Mouse (Mus musculus) myocyte (in vitro differentiated cells): Measurements from ENCODE around the gene Fbln2.

Source experiments
- CEBPB ChIP-seq: IDR thresholded peaks from 2 replicates; pipeline ENCODE4 v1.6.1; 2011; ENCODE audit warnings: mild to moderate bottlenecking, moderate library complexity; ENCODE audit not compliant: poor library complexity, insufficient read depth, severe bottlenecking
- E2F4 ChIP-seq: IDR thresholded peaks from one replicate; pipeline ENCODE4 v1.6.1; 2011; ENCODE audit warnings: mild to moderate bottlenecking, control low read depth, moderate library complexity; ENCODE audit not compliant: insufficient read depth
- MAX ChIP-seq: IDR thresholded peaks from one replicate; pipeline ENCODE4 v1.6.1; 2011; ENCODE audit warnings: low read depth, mild to moderate bottlenecking, control low read depth
- MYOD1 ChIP-seq, 3 experiments: IDR thresholded peaks; one replicate each; pipeline ENCODE4 v1.6.1; 2011; ENCODE audit warnings: control low read depth in 2 of 3, low read depth in 2 of 3, mild to moderate bottlenecking in 2 of 3, moderate library complexity in 1 of 3; ENCODE audit not compliant: insufficient read length in 2 of 3, control insufficient read depth in 1 of 3
- MYOG ChIP-seq, 3 experiments: IDR thresholded peaks; one replicate each; pipeline ENCODE4 v1.6.1; 2011; ENCODE audit warnings: control low read depth in 2 of 3, low read depth in 2 of 3, mild to moderate bottlenecking in 2 of 3; ENCODE audit not compliant: insufficient read length in 2 of 3, control insufficient read depth in 1 of 3, insufficient read depth in 1 of 3
- POLR2A ChIP-seq: IDR thresholded peaks from one replicate; pipeline ENCODE4 v1.6.1; 2011; ENCODE audit warnings: low read depth, mild to moderate bottlenecking, control low read depth, moderate library complexity; ENCODE audit not compliant: insufficient read length
- POLR2AphosphoS2 ChIP-seq: IDR thresholded peaks from one replicate; pipeline ENCODE4 v1.6.1; 2011; ENCODE audit warnings: low read depth, control low read depth; ENCODE audit not compliant: insufficient read length
- REST ChIP-seq: IDR thresholded peaks from one replicate; pipeline ENCODE4 v1.6.1; 2011; ENCODE audit warnings: mild to moderate bottlenecking, control low read depth, moderate library complexity; ENCODE audit not compliant: insufficient read depth, insufficient read length
- SRF ChIP-seq: IDR thresholded peaks from one replicate; pipeline ENCODE4 v1.6.1; 2011; ENCODE audit warnings: low read depth; ENCODE audit not compliant: control insufficient read depth, insufficient read length
- TCF12 ChIP-seq: IDR thresholded peaks from one replicate; pipeline ENCODE4 v1.6.1; 2011; ENCODE audit warnings: mild to moderate bottlenecking, control low read depth; ENCODE audit not compliant: poor library complexity, insufficient read depth, severe bottlenecking
- TCF3 ChIP-seq: IDR thresholded peaks from one replicate; pipeline ENCODE4 v1.6.1; 2011; ENCODE audit warnings: low read depth, control low read depth; ENCODE audit not compliant: insufficient read length
- USF1 ChIP-seq: IDR thresholded peaks from one replicate; pipeline ENCODE4 v1.6.1; 2011; ENCODE audit warnings: low read depth, mild to moderate bottlenecking, control low read depth, moderate library complexity

DNA sequence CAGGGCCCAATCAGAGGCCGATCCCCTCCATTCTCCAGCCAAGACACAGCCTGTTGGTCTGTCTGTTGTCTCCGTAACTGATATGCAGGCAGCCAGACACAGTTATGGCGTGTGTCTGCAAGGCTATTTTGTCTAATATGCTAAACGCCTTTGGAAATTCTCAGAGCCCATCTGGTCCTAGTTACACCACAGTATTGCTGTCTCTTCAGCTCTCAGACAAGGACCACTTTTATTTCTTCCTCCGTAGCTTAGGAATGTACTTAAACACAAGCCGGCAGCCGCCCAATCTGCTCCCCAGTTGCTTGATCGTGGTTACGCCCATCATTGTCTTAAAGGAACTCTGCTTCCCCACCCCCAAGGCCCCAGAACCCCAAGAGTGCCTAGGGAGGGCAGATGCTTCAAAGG lies 31.5 kb upstream of the Fbln2 start:
- no peak for TF ChIP-seq MYOG (IDR thresholded peaks at IDR 0.05; ENCODE audit: control insufficient read depth in 1 of 3, insufficient read depth in 1 of 3, insufficient read length in 2 of 3, low read depth in 2 of 3)
- TF ChIP-seq SRF, result no peak
- TF ChIP-seq POLR2AphosphoS2, result no peak
- no peak for TF ChIP-seq POLR2A
- no peak for TF ChIP-seq TCF12
- TF ChIP-seq MAX, result no peak
- TF ChIP-seq E2F4, result no peak
- no peak for TF ChIP-seq USF1
- TF ChIP-seq MYOD1 (IDR thresholded peaks at IDR 0.05; ENCODE audit: control insufficient read depth in 1 of 3, insufficient read length in 2 of 3, low read depth in 2 of 3), result no peak
- TF ChIP-seq REST, result no peak
- no peak for TF ChIP-seq TCF3
- no peak for TF ChIP-seq CEBPB
